Mouse (Mus musculus): Measurements from ENCODE around the gene Acer2.
"Not testable (repeated sequence)": the region's sequence is repeated elsewhere in the genome, so short reads cannot be mapped to it uniquely, and the experiment has no call there.

Acer2 gene

GRCm38 (mm10) chr4:86874146-86874847, at the start of gene Acer2:
Acer2 (plus strand) TSS chr4:86874396.
- DNase-seq (ENCODE audit: low spot score): peak; percentile 83

- peak; percentile 14 for DNase-seq (ENCODE audit: low spot score)
Observed at GRCm38 (mm10) chr4:86825143-86825542, 49.1 kb upstream of the Acer2 start.

- no peak for DNase-seq (ENCODE audit: low spot score)
Observed at GRCm38 (mm10) chr4:86831896-86832295, 42.3 kb upstream of the Acer2 start.

- not testable (repeated sequence) for DNase-seq (ENCODE audit: low spot score)
Observed at GRCm38 (mm10) chr4:86841141-86841540, 33.1 kb upstream of the Acer2 start.

GRCm38 (mm10) chr4:86845384-86845783, 28.8 kb upstream of the Acer2 start:
- DNase-seq (ENCODE audit: low spot score): no peak

- DNase-seq (ENCODE audit: low spot score): no peak
Observed at GRCm38 (mm10) chr4:86847246-86847645, 26.9 kb upstream of the Acer2 start.

GRCm38 (mm10) chr4:86851331-86851730, 22.9 kb upstream of the Acer2 start:
- DNase-seq (ENCODE audit: low spot score): no peak

- DNase-seq (ENCODE audit: low spot score): no peak
Observed at GRCm38 (mm10) chr4:86852018-86852417, 22.2 kb upstream of the Acer2 start.

- DNase-seq (ENCODE audit: low spot score): no peak
Observed at GRCm38 (mm10) chr4:86852813-86853590, 21.2 kb upstream of the Acer2 start.

- peak; percentile 20 for DNase-seq (ENCODE audit: low spot score)
Observed at GRCm38 (mm10) chr4:86856304-86857112, 17.7 kb upstream of the Acer2 start.

GRCm38 (mm10) chr4:86857113-86858069, 16.8 kb upstream of the Acer2 start, which contains the start of gene Rps6:
Rps6 (minus strand) TSS chr4:86857412.
- peak; percentile 97 for DNase-seq (ENCODE audit: low spot score)

- no peak for DNase-seq (ENCODE audit: low spot score)
Observed at GRCm38 (mm10) chr4:86858070-86858440, 16.1 kb upstream of the Acer2 start.

GRCm38 (mm10) chr4:86864087-86864486, 10.1 kb upstream of the Acer2 start:
- no peak for DNase-seq (ENCODE audit: low spot score)

- no peak for DNase-seq (ENCODE audit: low spot score)
Observed at GRCm38 (mm10) chr4:86871988-86872387, 2.2 kb upstream of the Acer2 start.

- no peak for DNase-seq (ENCODE audit: low spot score)
Observed at GRCm38 (mm10) chr4:86873072-86873471, 1.1 kb upstream of the Acer2 start.

GRCm38 (mm10) chr4:86879477-86879876, 5.3 kb downstream of the Acer2 start:
- no peak for DNase-seq (ENCODE audit: low spot score)

- no peak for DNase-seq (ENCODE audit: low spot score)
Observed at GRCm38 (mm10) chr4:86881178-86881577, 7.0 kb downstream of the Acer2 start.

GRCm38 (mm10) chr4:86882413-86882812, 8.2 kb downstream of the Acer2 start:
- DNase-seq (ENCODE audit: low spot score): no peak

- no peak for DNase-seq (ENCODE audit: low spot score)
Observed at GRCm38 (mm10) chr4:86884945-86885344, 10.7 kb downstream of the Acer2 start.

- no peak for DNase-seq (ENCODE audit: low spot score)
Observed at GRCm38 (mm10) chr4:86885790-86886159, 11.6 kb downstream of the Acer2 start.

GRCm38 (mm10) chr4:86886160-86886878, 12.1 kb downstream of the Acer2 start:
- DNase-seq (ENCODE audit: low spot score): no peak
